Mouse (Mus musculus) forebrain, embryonic 10.5 days (tissue): ENCODE measurements at regions not wholly inside any gene's neighbourhood (a gene's known extent, or its start where the extent isn't known, plus 50 kb on each side); places are given as distances from the start of the nearest gene placed in this dataset.

Source experiments
- DNase-seq: peaks from one replicate; pipeline ENCODE4 v3.0.0-alpha.2; 2017; ENCODE audit warnings: low spot score; ENCODE audit errors: extremely low spot score
- H3K27ac ChIP-seq: fragments of 300-500 bp; sonication (generic); 2 replicates; pipeline ENCODE4 v1.5.1; 2016; ENCODE audit warnings: mild to moderate bottlenecking
- H3K27me3 ChIP-seq: fragments of 300-500 bp; sonication (generic); 2 replicates; pipeline ENCODE4 v1.6.1; 2016; ENCODE audit warnings: mild to moderate bottlenecking; ENCODE audit not compliant: poor library complexity, severe bottlenecking
- H3K36me3 ChIP-seq: fragments of 300-500 bp; sonication (generic); replicated peaks from 2 replicates; pipeline ENCODE4 v1.6.1; 2016; ENCODE audit warnings: mild to moderate bottlenecking, moderate library complexity
- H3K4me1 ChIP-seq: fragments of 300-500 bp; sonication (generic); 2 replicates; pipeline ENCODE4 v1.6.1; 2016
- H3K4me3 ChIP-seq: fragments of 300-500 bp; sonication (generic); 2 replicates; pipeline ENCODE4 v1.5.1; 2016; ENCODE audit warnings: mild to moderate bottlenecking, moderate library complexity
- H3K9me3 ChIP-seq: fragments of 300-500 bp; sonication (generic); 2 replicates; pipeline ENCODE4 v1.6.1; 2016; ENCODE audit warnings: mild to moderate bottlenecking, moderate library complexity
- WGBS: fragments of 180-500 bp; shearing (Covaris S2); methylation state at CpG from one replicate; pipeline ENCODE4 v1.1.7; 2016; 5-methylcytosine and 5-hydroxymethylcytosine counted together

GRCm38 (mm10) chr12:70523379-70523778, 70.5 kb downstream of the Tmx1 start:
- H3K4me3 ChIP-seq, result no peak overlapping the region
- no peaks in the 10 kb centered on the region for H3K9me3 ChIP-seq
- H3K36me3 ChIP-seq, result no peaks in the 10 kb centered on the region
- no peak for DNase-seq
- 92% methylated on average over 7 of the region's 7 CpGs for WGBS
- no peak overlapping the region for H3K27ac ChIP-seq
- H3K4me1 ChIP-seq, result no peaks in the 10 kb centered on the region
- H3K27me3 ChIP-seq, result no peaks in the 10 kb centered on the region

- no peaks in the 10 kb centered on the region for H3K36me3 ChIP-seq
- no peak for DNase-seq
- H3K4me1 ChIP-seq, result no peaks in the 10 kb centered on the region
- no peaks in the 10 kb centered on the region for H3K9me3 ChIP-seq
- 79% methylated on average over 4 of the region's 4 CpGs for WGBS
- H3K27ac ChIP-seq, result no peak overlapping the region
- no peaks in the 10 kb centered on the region for H3K27me3 ChIP-seq
- no peak overlapping the region for H3K4me3 ChIP-seq
These were observed 71.8 kb downstream of the Tmx1 start for GRCm38 (mm10) chr12:70524703-70525102.

GRCm38 (mm10) chr12:70531661-70532060, 78.8 kb downstream of the Tmx1 start:
- H3K36me3 ChIP-seq, result no peaks in the 10 kb centered on the region
- H3K4me1 ChIP-seq, result peaks cover 13% of the 10 kb centered on the region
- H3K9me3 ChIP-seq, result no peaks in the 10 kb centered on the region
- no peak for DNase-seq
- no peak overlapping the region for H3K27ac ChIP-seq
- H3K27me3 ChIP-seq, result no peaks in the 10 kb centered on the region
- H3K4me3 ChIP-seq, result no peak overlapping the region

GRCm38 (mm10) chr12:70532225-70532624, 79.3 kb downstream of the Tmx1 start:
- Histone ChIP-seq H3K4me3 (no peak overlapping the region), H3K27me3 (no peaks in the 10 kb centered on the region), H3K4me1 (peaks cover 13% of the 10 kb centered on the region), H3K9me3 (no peaks in the 10 kb centered on the region), H3K27ac (no peak overlapping the region), H3K36me3 (no peaks in the 10 kb centered on the region)
- 92% methylated on average over 10 of the region's 10 CpGs for WGBS
- no peak for DNase-seq

GRCm38 (mm10) chr12:70532843-70533242, 79.9 kb downstream of the Tmx1 start:
- no peaks in the 10 kb centered on the region for H3K36me3 ChIP-seq
- DNase-seq, result no peak
- H3K9me3 ChIP-seq, result no peaks in the 10 kb centered on the region
- 72% methylated on average over 10 of the region's 10 CpGs for whole genome bisulfite sequencing
- H3K27ac ChIP-seq, result peak overlapping the region; percentile 44; the same call in 1 of the 2 replicates
- H3K27me3 ChIP-seq, result no peaks in the 10 kb centered on the region
- H3K4me1 ChIP-seq, result peaks cover 13% of the 10 kb centered on the region
- no peak overlapping the region for H3K4me3 ChIP-seq

GRCm38 (mm10) chr12:70533375-70533935, 80.6 kb downstream of the Tmx1 start:
- Histone ChIP-seq H3K4me3 (no peak overlapping the region), H3K9me3 (no peaks in the 10 kb centered on the region), H3K27me3 (no peaks in the 10 kb centered on the region), H3K36me3 (no peaks in the 10 kb centered on the region), H3K4me1 (peaks cover 13% of the 10 kb centered on the region), H3K27ac (peak overlapping the region; percentile 44; the same call in 1 of the 2 replicates)
- no peak for DNase-seq
- WGBS, result 74% methylated on average over 12 of the region's 12 CpGs

GRCm38 (mm10) chr12:70539124-70539523, 86.2 kb downstream of the Tmx1 start:
- no peak for DNase-seq
- Histone ChIP-seq H3K27ac (no peak overlapping the region), H3K4me3 (no peak overlapping the region), H3K36me3 (no peaks in the 10 kb centered on the region), H3K9me3 (no peaks in the 10 kb centered on the region), H3K4me1 (peaks cover 28% of the 10 kb centered on the region), H3K27me3 (peaks cover 15% of the 10 kb centered on the region)
- WGBS, result 76% methylated on average over 4 of the region's 4 CpGs

- peaks cover 34% of the 10 kb centered on the region for H3K4me1 ChIP-seq
- WGBS, result 93% methylated on average over 14 of the region's 14 CpGs
- no peaks in the 10 kb centered on the region for H3K9me3 ChIP-seq
- no peaks in the 10 kb centered on the region for H3K36me3 ChIP-seq
- peaks cover 22% of the 10 kb centered on the region for H3K27me3 ChIP-seq
- H3K27ac ChIP-seq, result no peak overlapping the region
- DNase-seq, result no peak
- no peak overlapping the region for H3K4me3 ChIP-seq
These were observed 87.0 kb downstream of the Tmx1 start for GRCm38 (mm10) chr12:70539856-70540255.

GRCm38 (mm10) chr12:70541432-70541831, 88.5 kb downstream of the Tmx1 start:
- WGBS, result 90% methylated on average over 4 of the region's 4 CpGs
- Histone ChIP-seq H3K27ac (no peak overlapping the region), H3K9me3 (no peaks in the 10 kb centered on the region), H3K36me3 (no peaks in the 10 kb centered on the region), H3K27me3 (peaks cover 31% of the 10 kb centered on the region), H3K4me3 (no peak overlapping the region), H3K4me1 (peaks cover 34% of the 10 kb centered on the region)
- DNase-seq, result no peak

- no peak for DNase-seq
- Histone ChIP-seq H3K4me3 (no peak overlapping the region), H3K4me1 (peaks cover 36% of the 10 kb centered on the region), H3K27ac (no peak overlapping the region), H3K27me3 (peaks cover 31% of the 10 kb centered on the region), H3K36me3 (no peaks in the 10 kb centered on the region), H3K9me3 (no peaks in the 10 kb centered on the region)
- 62% methylated on average over 5 of the region's 5 CpGs for WGBS
These were observed 90.4 kb downstream of the Tmx1 start for GRCm38 (mm10) chr12:70543299-70543698.

GRCm38 (mm10) chr12:70544326-70544725, 91.4 kb downstream of the Tmx1 start:
- 26% methylated on average over 12 of the region's 12 CpGs for WGBS
- DNase-seq, result no peak

GRCm38 (mm10) chr12:70544850-70545510, 92.1 kb downstream of the Tmx1 start:
- Histone ChIP-seq H3K27ac (no peak overlapping the region), H3K27me3 (peaks cover 27% of the 10 kb centered on the region), H3K4me1 (peaks cover 36% of the 10 kb centered on the region), H3K36me3 (no peaks in the 10 kb centered on the region), H3K9me3 (no peaks in the 10 kb centered on the region), H3K4me3 (no peak overlapping the region)
- 71% methylated on average over 7 of the region's 7 CpGs for WGBS
- DNase-seq, result no peak

More at GRCm38 (mm10) chr12:70544326-70544725, 91.4 kb downstream of the Tmx1 start:
- peaks cover 36% of the 10 kb centered on the region for H3K4me1 ChIP-seq
- H3K9me3 ChIP-seq, result no peaks in the 10 kb centered on the region
- no peak overlapping the region for H3K4me3 ChIP-seq
- H3K27me3 ChIP-seq, result peaks cover 31% of the 10 kb centered on the region
- no peak overlapping the region for H3K27ac ChIP-seq
- no peaks in the 10 kb centered on the region for H3K36me3 ChIP-seq

- 59% methylated on average over 6 of the region's 6 CpGs for WGBS
- Histone ChIP-seq H3K36me3 (no peaks in the 10 kb centered on the region), H3K27ac (no peak overlapping the region), H3K4me1 (peaks cover 25% of the 10 kb centered on the region), H3K27me3 (peaks cover 24% of the 10 kb centered on the region), H3K9me3 (no peaks in the 10 kb centered on the region), H3K4me3 (no peak overlapping the region)
- no peak for DNase-seq
These were observed 94.3 kb downstream of the Tmx1 start for GRCm38 (mm10) chr12:70547199-70547598.
